Mouse (Mus musculus) adrenal gland, postnatal 10 days (tissue): ENCODE measurements around the gene Gnb1. TPM values are rescaled to one million over a fixed set of nuclear protein-coding genes. Genes with fewer than 3 reads are reported as not detected.
"Not testable (repeated sequence)": the region's sequence is repeated elsewhere in the genome, so short reads cannot be mapped to it uniquely, and the experiment has no call there.

Source experiments
- DNase-seq: peaks from one replicate; pipeline ENCODE4 v3.0.0; 2021; ENCODE audit warnings: mixed read lengths
- total RNA-seq, 2 experiments: library from RNA; stranded (reverse); gene quantifications; 2 replicates each; pipeline ENCODE4 v1.2.3; 2021

The Gnb1 gene
- total RNA-seq, 2 experiments from 2014 or later, result 375 to 395 TPM

DNA sequence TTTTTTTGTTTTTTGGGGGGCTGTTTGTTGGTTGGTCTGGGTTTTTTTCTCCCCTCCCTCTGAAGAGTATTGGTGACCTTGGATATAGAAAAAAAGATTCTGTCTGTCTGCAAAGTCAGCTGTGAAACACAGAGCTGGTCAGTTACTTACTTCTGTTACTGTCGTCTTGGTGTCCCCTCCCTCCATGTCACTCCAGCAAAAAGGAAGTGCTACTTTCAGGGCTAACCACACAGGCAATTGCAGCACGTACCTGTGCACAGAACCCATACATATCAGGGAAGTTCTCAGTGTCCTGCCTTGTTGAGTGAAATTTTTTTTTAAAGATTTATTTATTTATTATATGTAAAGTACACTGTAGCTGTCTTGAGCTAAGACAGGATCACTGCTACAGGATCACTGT lies 59.3 kb downstream of the Gnb1 start:
- DNase-seq, result no peak

DNA sequence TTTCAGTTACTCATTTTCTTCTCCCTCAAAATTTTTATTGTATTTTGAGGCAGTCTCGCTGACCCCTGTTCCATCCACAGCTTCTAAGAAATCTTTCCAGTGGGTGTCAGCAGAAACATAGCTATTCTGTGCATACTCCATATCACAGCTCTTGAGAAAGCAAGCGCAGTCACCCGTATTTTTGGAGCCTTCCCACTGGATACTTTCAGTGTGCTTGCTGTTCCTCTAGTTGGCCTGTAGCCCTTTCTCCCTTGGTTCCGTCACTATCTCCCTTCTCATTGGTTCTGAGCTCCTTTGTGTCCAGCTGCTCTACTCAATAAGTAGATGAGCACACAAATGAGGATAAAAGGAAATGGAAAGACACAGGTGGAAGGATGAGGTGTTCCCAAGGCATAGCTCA lies 59.9 kb downstream of the Gnb1 start:
- no peak for DNase-seq

DNA sequence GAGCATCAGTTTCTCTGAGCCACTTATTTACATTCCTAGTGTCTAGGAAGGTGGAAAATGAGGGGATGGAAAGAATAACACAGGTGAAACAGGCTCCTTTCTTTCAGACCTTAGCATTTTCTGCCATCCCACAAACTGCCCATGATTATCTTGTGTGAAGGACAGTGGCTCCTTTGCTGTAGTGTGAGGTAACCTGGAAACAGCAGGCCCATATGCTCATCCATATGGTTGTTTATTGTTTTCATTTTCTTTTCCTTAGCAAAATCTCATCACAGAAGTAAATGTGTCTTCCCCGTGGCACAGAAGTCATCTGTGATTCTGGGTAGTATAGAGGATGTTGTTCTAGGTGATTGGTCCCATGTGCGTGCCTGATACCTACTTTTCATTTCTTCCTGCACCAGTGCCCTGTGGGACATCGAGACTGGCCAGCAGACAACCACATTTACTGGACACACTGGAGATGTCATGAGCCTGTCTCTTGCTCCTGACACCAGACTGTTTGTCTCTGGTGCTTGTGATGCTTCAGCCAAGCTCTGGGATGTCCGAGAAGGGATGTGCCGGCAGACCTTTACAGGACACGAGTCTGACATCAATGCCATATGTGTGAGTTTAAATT lies 61.9 kb downstream of the Gnb1 start:
- no peak for DNase-seq

DNA sequence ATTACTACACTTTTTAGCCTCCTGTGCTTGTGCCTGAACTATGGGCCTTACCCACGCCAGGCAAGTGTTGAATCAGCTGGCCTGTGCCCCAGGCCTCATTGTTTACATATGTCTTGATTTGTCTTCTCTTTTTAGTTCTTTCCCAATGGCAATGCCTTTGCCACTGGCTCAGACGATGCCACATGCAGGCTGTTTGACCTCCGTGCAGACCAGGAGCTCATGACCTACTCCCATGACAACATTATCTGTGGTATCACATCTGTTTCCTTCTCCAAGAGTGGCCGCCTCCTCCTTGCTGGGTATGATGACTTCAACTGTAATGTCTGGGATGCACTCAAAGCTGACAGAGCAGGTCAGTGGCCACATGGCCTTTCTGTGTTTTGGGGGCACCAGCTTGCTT lies 63.7 kb downstream of the Gnb1 start:
- DNase-seq, result no peak

DNA sequence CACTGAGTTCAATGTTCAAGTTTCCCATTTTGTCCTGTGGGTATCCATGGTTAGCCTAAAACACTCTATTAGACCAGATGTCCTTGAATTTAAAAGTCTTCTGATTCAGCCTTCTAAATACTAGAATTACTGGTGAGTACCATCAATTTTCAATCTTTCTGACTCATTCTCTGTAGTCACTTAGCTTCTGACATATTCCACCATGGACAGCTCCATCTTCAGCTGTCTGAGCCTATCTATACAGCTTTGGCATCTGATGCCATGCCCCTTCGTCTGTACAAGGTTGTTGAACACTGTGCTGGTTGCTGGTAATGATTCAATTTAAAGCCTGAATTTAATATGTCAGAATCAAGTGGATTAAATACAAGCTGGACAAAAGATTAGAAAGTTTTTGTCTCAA lies 64.3 kb downstream of the Gnb1 start:
- DNase-seq, result no peak

DNA sequence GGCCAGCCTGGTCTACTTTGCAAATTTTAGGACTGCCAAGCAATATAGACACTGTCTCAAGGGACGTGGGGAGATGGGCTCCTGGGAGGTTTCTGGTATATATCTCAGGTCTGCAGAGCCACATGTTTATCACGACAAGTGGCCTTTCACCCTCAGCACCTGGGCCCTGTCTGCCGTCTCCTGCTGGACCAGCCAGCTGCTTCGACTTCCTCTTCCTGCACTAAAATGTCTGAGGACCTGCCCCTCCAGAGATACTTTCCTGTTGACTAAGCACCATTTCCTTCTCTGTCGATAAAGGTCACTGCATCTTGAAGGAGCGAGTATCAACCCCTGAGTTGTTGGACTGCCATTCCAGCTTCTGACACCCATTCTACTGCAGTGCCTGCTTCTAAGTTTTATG lies 68.3 kb downstream of the Gnb1 start:
- DNase-seq, result no peak

DNA sequence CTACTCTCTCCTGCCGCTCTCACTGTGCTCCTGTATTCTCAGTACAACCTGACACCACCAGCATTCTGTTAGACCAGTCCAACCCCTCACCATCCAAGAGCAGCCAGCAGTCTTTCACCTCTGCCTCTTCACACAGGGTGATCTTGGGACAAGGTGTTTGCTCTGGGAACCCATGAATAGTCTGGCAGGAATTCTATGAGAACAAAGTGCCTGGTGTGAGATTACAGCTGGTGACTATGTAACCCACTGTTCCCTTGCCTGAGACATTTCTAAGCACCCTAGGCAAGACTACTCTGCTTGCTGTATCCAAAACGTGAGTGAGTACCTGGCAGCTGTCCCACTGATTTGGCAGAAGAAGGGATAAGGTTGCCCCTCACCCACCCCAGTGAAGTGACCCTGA lies 69.8 kb downstream of the Gnb1 start:
- no peak for DNase-seq

DNA sequence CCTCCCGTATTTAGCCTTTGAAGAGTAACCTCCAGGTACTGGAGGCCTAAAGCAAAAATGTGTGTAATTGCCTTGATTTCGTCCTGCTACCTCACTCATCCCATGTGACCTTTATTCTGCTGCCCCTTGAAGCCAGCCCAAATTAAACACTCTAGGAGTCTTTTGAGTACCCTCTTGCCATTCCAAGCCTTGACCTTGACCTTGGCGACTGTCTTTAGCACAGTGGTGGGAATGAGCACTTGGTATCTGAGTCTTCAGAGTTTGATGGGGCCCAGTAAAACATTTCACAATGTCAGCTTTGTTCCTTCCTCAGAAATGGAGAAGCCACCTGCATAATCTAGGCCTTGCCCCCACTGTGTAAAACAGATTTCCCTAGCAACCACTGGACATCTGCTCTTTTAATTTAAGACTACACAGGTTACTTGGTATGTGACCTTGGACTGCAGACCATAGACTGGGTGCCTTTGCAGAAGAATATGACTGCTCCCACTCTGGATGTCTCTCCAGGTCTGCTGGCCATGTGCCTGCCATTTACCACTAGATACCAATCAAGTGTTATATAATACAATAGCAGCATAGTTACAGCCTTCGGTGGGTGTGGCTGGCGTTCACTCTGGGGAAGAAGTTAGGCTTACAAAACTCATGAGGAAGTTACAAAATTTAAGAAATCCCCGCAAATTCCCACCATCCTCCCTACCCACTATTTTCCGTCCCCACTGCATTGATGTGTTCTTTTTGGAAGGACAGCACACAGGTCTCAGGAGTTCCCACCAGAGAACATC lies 70.7 kb downstream of the Gnb1 start, which contains the start of gene Nadk:
Gene Nadk (plus strand): TSS at position 718 of the 782 bp plus-strand sequence.
- peak; percentile 36 for DNase-seq

DNA sequence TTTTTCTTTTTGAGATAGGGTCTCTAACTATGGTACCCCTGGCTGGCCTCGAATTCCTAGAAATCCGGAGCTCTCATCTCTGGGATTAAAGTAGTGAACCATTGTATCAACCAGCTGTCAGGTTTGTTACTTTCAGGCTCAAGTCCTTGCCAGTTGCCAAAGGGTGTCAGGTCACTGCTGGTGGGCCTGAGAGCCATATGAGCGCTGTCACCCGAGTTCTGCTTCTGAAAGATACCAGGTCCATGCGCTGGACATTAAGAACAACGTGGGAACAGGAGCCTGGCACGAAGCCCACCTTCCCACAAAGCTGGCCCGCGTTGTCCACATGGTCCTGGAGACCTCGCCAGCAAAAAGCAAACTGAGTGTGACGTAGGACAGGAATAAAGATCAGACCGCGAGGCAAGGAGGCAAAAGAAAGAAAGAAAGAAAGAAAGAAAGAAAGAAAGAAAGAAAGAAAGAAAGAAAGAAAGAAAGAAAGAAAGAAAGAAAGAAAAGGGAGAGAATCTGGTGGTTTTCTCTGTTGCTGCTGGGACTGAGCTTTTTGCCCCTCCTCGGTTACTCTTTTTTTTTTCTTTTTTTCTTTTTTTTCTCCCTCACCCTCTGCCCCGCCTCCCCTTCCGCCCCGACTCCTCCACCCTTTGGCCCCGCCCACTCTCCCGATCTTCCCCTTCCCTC lies 71.7 kb downstream of the Gnb1 start:
- peak; percentile 77 for DNase-seq

DNA sequence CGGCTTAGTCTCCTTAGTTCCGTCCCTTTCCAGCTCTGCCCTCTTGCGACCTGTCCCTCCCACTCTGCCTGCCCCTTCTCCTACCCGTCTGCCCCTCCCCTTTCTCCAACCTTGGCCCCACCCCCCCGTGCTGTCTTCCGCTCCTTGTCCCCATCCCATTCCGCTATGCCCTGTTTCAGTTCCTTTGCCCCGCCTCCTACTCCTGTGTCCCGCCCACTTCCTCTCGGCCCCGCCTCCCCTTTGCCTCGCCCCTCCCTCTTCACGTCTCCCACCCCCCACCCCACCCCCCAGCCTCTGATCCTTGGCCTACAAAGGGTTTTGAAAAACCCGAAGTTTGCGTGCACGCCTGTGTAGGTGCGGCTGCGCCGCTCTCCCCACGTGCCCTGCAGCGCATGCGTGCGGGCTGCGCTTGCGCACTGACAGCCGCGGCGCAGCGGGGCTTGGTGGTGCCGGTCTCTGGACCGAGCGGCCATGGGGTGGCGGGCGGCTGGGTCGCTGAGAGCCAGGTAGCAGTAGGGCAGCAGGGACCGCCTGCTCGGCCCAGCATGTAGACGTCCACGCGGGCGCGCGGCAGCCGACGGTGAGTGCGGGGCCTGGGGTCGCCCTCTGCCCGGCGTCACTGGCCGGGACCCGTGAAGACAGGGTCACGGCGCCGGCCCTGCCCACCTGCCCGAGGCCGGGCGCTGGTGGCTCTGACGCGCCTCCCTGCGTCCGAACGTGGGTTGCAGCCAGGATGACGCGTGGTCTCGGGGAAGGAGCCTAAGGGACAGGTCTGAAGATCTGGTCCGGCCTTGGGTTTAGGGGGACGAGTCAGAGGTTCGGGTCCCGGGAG lies 72.5 kb downstream of the Gnb1 start:
- peak; percentile 98 for DNase-seq

DNA sequence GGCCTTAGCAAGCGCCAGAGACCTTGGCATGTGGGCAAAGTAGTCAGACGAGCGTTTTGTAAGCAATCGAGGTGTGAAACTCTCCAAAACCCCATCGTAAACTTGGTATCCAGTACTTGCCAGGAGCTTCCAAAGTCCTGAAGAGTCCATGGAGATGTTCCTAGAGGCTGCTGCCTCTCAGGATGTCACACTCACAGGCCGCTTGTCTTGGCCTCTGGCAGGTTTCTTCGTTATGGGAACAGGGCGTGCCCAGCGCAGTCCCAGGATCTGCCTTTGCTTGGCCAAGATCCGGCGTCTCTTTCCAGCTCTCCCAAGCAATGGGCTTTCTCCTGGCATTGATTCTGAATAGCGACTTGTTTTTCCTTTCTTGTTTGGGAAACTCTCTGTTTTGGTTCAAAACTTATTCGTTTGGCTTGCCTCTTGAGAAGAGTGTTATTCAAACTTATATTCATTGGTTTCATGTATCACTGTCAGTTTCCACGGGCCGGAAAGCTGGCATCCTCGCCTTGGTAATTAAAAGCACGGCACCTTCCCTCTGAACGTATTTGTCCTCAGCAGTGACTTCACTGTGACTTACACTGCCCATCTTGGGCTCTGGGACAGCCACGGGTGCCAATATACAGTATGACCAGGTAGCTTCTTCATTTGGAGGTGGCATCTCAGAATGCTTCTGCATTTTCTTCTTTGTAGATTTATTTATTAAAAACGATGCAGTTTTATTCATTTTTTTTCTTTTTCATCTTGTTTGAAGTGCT lies 73.3 kb downstream of the Gnb1 start:
- peak; percentile 73 for DNase-seq

DNA sequence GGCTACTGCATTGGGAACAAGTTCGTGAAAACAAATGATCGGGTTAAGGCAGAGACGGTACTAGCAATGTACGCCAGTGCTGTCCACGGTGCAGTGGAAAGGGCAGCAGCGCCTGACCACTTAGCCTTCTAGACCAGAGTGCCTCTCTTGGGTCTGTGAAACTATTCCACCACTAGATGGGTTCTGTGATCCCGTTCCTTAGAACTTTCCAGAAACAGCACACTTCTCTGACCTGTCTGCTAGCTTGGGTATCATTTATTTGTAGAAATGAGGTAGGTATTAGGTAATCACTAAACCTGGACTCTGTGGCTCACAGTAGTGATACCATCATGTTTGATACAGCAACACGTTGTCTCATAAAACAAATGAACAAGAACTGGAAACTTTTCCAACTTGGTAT lies 75.4 kb downstream of the Gnb1 start:
- DNase-seq, result no peak

DNA sequence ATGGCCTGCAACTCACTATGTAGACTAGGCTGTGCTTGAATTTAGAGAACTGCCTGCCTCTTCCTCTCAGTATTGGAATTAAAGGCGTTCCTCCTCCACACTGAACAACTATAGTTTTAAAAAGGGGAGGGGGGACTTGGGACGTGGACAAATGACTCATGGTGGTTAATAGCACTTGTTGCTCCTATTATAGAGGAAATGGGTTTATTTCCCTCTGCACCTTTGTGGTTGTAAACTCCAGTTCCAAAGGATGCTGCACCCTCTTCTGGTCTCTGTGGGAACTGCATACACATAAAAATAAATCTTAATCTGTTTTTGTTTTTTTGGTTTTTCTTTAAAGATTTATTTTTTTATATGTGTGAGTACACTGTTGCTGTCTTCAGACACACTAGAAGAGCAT lies 77.0 kb downstream of the Gnb1 start:
- DNase-seq, result no peak

DNA sequence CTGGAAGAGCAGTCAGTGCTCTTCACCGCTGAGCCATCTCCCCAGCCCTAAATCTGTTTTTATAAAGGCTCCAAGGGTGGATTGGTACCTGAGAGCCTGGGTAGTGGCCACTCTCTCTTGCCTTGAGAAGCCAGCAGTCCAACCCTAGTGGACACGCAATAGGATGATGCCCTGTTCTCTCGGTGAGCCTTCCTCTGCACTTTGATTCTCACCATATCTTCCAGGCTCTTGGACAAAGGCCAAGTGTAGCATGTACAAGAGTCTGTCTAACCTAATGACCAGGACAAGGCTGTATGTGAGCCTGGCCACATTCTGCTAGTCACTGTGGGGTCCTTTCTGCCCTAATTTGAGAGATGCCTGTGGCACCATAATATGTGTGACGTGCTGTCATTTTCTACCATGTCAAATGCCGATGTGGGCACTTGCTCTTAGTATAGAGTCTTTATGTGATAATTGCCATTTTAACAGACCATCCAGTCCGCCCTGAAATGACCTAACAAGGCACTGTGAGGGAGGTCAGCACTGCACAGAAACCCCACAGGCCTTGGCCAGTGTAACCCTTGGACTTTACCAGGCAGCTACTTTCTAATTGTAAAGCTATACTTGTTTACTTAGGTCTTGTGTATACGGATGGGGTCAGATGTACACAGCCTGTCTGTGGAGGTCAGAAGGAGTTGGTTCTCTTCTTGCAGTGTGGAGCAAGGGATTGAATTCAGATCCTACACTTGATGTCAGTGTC lies 77.6 kb downstream of the Gnb1 start:
- DNase-seq, result no peak

DNA sequence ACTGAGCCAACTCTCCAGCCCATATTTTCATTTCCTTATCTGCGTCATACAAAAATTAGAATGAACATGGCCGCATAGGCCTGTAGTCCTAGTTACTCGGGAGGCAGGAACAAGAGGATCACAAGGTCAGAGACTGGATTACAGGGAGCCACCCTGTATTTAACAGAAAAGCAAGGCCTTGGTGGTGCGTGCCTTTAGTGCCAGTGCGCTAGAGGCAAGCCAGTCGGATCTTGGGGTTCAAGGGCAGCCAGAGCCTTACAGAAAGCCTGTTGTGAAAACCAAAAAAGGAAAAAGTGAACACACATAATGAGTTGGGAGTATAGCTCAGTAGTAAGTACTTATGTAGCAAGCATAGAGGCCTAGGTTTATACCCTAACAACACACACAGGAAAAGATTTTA lies 78.7 kb downstream of the Gnb1 start:
- no peak for DNase-seq

DNA sequence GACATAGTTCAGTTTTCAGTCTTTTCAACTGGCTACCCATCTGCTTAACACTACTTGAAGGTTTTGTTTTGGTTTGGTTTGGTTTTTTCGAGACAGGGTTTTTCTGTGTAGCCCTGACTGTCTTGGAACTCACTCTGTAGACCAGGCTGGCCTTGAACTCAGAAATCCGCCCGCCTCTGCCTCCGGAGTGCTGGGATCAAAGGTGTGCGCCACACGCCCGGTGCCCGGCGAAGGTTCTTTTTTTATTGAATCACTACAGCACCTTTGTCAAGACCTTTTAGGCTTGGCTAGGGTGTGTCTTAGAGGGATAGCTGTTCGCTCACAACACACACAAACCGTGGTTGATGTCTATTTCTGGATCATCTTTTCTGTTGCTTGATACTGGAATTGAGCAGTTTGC lies 79.2 kb downstream of the Gnb1 start:
- not testable (repeated sequence) for DNase-seq

DNA sequence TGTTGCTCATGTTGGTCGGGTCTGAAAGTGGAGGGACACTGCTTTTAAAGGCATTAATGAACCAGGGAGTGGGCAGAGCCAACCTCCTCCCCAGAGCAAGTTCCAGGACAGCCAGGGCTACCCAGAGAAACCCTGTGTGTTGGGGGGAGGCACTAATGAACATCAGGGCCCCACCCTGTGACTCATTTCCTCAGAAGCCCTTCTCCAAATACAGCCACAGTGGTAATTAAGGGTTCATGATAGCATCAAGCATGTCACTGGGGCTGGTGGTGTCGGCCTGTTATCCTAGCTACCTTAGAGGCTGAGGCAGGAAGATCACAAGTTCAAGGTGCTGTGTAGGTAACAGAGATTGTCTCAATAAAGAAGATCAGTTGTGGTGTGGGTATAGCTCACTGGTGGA lies 80.3 kb downstream of the Gnb1 start:
- no peak for DNase-seq

DNA sequence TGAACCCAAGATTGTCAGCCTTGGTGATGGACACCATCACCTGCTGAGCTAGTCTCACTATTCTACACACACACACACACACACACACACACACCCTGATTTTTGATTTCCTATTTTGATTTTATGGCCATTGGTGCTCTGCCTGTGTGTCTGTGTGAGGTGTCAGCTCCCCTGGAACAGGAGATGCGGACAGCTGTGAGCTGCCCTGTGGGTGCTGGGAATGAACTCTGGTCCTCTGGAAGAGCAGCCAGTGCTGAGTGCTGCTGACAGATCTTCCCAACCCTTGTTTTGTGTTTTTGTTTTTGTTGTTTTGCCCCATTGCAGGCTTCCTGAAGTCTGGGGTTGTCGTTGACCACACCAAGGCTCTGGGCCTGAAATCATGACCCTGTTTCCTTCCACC lies 82.0 kb downstream of the Gnb1 start:
- no peak for DNase-seq

DNA sequence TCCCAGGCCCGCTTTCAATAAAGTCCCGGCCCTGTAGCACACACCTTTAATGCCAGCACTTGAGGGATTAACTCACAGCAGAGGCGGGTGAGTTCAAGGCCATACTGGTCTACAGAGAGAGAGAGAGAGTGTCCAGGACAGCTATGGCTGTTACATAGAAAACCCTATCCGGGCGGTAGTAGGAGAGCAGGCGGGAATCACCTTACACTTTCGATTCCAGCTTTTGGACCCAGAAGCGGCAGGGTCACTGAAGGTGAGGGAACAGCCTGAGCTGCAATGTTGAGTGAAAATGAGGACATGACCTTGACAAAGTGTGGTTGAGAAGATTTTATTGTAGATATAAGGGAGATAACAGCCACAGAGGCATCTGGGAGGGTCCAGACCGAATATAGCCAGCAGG lies 82.7 kb downstream of the Gnb1 start:
- no peak for DNase-seq

DNA sequence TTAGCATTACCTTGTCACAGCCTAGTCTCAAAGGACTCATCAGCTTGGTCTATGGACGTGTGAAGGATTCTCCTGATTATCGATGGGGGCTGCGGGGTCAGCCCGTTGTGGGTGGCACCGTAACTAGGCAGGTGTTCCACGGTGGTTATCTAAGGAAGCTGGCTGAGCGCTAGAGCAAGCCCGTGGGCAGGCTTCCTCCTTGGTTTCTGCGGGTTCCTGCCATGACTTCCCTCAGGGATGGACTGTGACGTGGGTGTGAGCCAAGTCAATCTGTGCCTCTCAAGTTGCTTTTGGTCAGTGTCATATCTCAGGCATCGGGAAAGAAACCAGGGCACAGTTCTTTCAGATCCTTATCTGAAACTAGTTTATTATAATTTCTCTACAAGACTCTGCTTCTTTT lies 83.8 kb downstream of the Gnb1 start:
- no peak for DNase-seq

DNA sequence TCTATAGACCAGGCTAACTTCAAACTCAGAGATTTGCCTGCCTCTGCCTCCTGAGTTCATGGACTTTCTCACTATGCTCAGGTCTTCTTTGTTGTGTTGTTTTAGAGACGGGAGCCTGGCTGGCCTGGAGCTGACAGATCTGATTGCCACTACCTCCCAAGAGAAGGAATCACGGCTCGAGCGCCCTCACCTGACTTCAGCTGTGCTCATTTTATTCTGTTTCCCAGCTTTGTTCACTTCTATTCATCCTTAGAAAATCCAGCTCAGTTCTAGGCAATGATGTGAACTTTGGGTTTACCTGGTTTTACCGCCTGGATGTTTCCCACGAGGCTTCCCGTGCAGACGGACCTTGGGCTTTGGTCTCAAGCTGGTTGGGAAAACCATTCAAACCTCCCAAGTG lies 84.4 kb downstream of the Gnb1 start:
- DNase-seq, result no peak
